In the genomic region with DNA sequence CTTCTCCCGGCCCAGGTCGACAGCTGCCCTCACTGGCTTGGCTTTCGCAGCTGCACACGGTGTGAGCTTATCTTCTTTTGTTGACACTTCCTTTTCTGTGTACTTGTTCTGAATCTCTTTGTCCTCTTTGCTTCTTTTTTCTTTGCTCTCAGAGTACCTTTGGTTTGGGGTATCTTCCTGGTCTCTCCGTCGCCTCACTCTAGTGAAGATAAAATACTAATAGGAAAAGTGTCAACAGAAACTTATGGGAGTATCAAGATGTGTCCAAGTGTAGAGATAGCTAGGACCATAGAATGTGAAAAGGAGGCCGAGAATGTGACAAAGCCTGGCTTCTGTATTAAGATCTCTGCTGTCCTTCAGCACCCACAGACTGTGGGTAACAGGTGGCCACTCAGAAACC, we compare ENCODE assay signal across 31 mouse cellular contexts. TPM values are rescaled to one million over a fixed set of nuclear protein-coding genes. Genes with fewer than 3 reads are reported as not detected.
DNase-seq lines count a peak whose midpoint lies in the region; ATAC-seq and TF ChIP-seq lines count a peak whose summit lies in the region.
"Had no signal": no experiment of that assay in that cellular context is flagged by ENCODE, and none has a peak within 500 bp of the region (broad histone marks: within the 10 kb centered on the region; RNA-seq: fewer than 3 reads in every experiment).

A gene (minus strand): TSS at position 101 of the 400 bp plus-strand sequence.

- H3K4me2 ChIP-seq in liver, embryonic 13.5 days: no peak within 1 kb of the TSS
- no peak within 1 kb of the TSS for H3K4me2 ChIP-seq in liver, postnatal 0 days (ENCODE audit: low read depth, low read length)
- H3K4me2 ChIP-seq: forebrain, embryonic 12.5 days; heart, embryonic 13.5 days; hindbrain, embryonic 12.5 days had no signal

- no peaks in the 10 kb centered on the region for H3K27me3 ChIP-seq in liver, embryonic 13.5 days
- H3K27me3 ChIP-seq in liver, postnatal 0 days (ENCODE audit: insufficient read depth, low read length): no peaks in the 10 kb centered on the region
- H3K27me3 ChIP-seq: forebrain, embryonic 12.5 days; heart, embryonic 13.5 days; hindbrain, embryonic 12.5 days had no signal

- ATAC-seq in liver, embryonic 13.5 days (ENCODE audit: low read depth): no peak
- ATAC-seq in liver, postnatal 0 days: no peak
- ATAC-seq in hematopoietic stem cell, adult 5-6 weeks (replicated peaks in 1 of 2; ENCODE audit: insufficient read depth in 1 of 2, low FRiP score in 2 of 2, low TSS enrichment in 1 of 2, low read depth in 1 of 2, poor library complexity in 2 of 2, severe bottlenecking in 2 of 2): no peak
- ATAC-seq: CD4-positive, CD25-positive, alpha-beta regulatory T cell, adult 4 months; forebrain, embryonic 16.5 days; hindbrain, embryonic 16.5 days had no signal

- H3K27ac ChIP-seq in liver, embryonic 13.5 days: 0 out of 2 replicates have a peak within 1 kb of the TSS, but pooled peaks have one; percentile 20
- no peak within 1 kb of the TSS for H3K27ac ChIP-seq in liver, postnatal 0 days (ENCODE audit: low read depth)
- no peak within 1 kb of the TSS for H3K27ac ChIP-seq in bone marrow, adult 2 months (ENCODE audit: control insufficient read depth, insufficient read depth, low read depth, low read length, poor library complexity)
- H3K27ac ChIP-seq in olfactory bulb, adult 2 months (ENCODE audit: insufficient read depth, low read depth, low read length): no peak within 1 kb of the TSS
- H3K27ac ChIP-seq: forebrain, embryonic 12.5 days; heart, adult 2 months; heart, embryonic 10.5 days; heart, embryonic 13.5 days; hindbrain, embryonic 12.5 days had no signal

- TF ChIP-seq POLR2A in bone marrow, adult 2 months (IDR thresholded peaks at IDR 0.05; ENCODE audit: borderline replicate concordance, control insufficient read depth, low read depth, low read length): no peak
- TF ChIP-seq POLR2A in olfactory bulb, adult 2 months (IDR thresholded peaks at IDR 0.05; ENCODE audit: insufficient read depth, low read depth, low read length): no peak
- no peak for TF ChIP-seq POLR2A in lung, adult 2 months (IDR thresholded peaks at IDR 0.05; ENCODE audit: borderline replicate concordance, extremely low read depth, low read depth, low read length)

- no peaks in the 10 kb centered on the region for H3K9me3 ChIP-seq in liver, embryonic 13.5 days (replicated peaks)
- H3K9me3 ChIP-seq in liver, postnatal 0 days (ENCODE audit: low read length): no peaks in the 10 kb centered on the region
- H3K9me3 ChIP-seq: forebrain, embryonic 12.5 days; heart, embryonic 10.5 days; heart, embryonic 13.5 days; hindbrain, embryonic 12.5 days had no signal

- no peaks in the 10 kb centered on the region; the same call in 1 of the 2 replicates for H3K4me1 ChIP-seq in liver, embryonic 13.5 days (replicated peaks)
- H3K4me1 ChIP-seq in liver, postnatal 0 days (ENCODE audit: insufficient read depth): no peaks in the 10 kb centered on the region
- no peaks in the 10 kb centered on the region for H3K4me1 ChIP-seq in bone marrow, adult 2 months (ENCODE audit: control insufficient read depth, insufficient read depth, low read length)
- no peaks in the 10 kb centered on the region for H3K4me1 ChIP-seq in olfactory bulb, adult 2 months (ENCODE audit: control insufficient read depth, insufficient read depth, low read length)
- no peaks in the 10 kb centered on the region for H3K4me1 ChIP-seq in lung, adult 2 months (ENCODE audit: control insufficient read depth, insufficient read depth, low read length)
- H3K4me1 ChIP-seq: forebrain, embryonic 12.5 days; heart, embryonic 10.5 days; heart, embryonic 13.5 days; hindbrain, embryonic 12.5 days had no signal

- TF ChIP-seq EP300 in liver, postnatal 0 days (IDR thresholded peaks at IDR 0.05; ENCODE audit: low read depth): no peak

- no peak for DNase-seq in liver, embryonic 13.5 days
- DNase-seq in liver, postnatal 0 days: no peak
- no peak for DNase-seq in lung, adult 2 months
- DNase-seq: adrenal gland, adult 2 months; adrenal gland, postnatal 14 days; cerebellum, adult 18-20 months; cerebellum, adult 9-10 months; cerebellum, postnatal 14 days; gastrocnemius, postnatal 10 days; gastrocnemius, postnatal 36 days; heart, adult 2 months; heart, postnatal 14 days; heart, postnatal 4 days had no signal

- 71% methylated on average over 7 of the region's 7 CpGs for WGBS in liver, embryonic 13.5 days (ENCODE audit: insufficient replicate concordance)
- WGBS in liver, postnatal 0 days (ENCODE audit: insufficient replicate concordance): 69% methylated on average over 7 of the region's 7 CpGs
- 88% methylated on average over 7 of the region's 7 CpGs for WGBS in bone marrow, adult 2 months
- WGBS in olfactory bulb, adult 2 months: 92% methylated on average over 7 of the region's 7 CpGs
- WGBS in lung, adult 2 months: 77% methylated on average over 7 of the region's 7 CpGs

- no peak within 1 kb of the TSS for H3K9ac ChIP-seq in liver, embryonic 13.5 days
- no peak within 1 kb of the TSS for H3K9ac ChIP-seq in liver, postnatal 0 days (replicated peaks)
- H3K9ac ChIP-seq: forebrain, embryonic 12.5 days; heart, embryonic 13.5 days; hindbrain, embryonic 12.5 days had no signal

- H3K36me3 ChIP-seq in liver, embryonic 13.5 days: peaks cover 100% of the 10 kb centered on the region
- peaks cover 95% of the 10 kb centered on the region for H3K36me3 ChIP-seq in liver, postnatal 0 days (replicated peaks; ENCODE audit: insufficient read depth, low read length)

- no peak for TF ChIP-seq CTCF in liver, postnatal 0 days (IDR thresholded peaks at IDR 0.05; ENCODE audit: low read depth)
- TF ChIP-seq CTCF in bone marrow, adult 2 months (IDR thresholded peaks at IDR 0.05; ENCODE audit: control insufficient read depth, insufficient read depth, low read length): no peak
- no peak for TF ChIP-seq CTCF in olfactory bulb, adult 2 months (IDR thresholded peaks at IDR 0.05; ENCODE audit: insufficient read depth, low read depth, low read length)
- TF ChIP-seq CTCF in lung, adult 2 months (IDR thresholded peaks at IDR 0.05; ENCODE audit: insufficient read depth, low read length): no peak

- H3K4me3 ChIP-seq in liver, embryonic 13.5 days (replicated peaks): no peak within 1 kb of the TSS
- no peak within 1 kb of the TSS for H3K4me3 ChIP-seq in liver, postnatal 0 days (ENCODE audit: low read depth, low read length)
- no peak within 1 kb of the TSS for H3K4me3 ChIP-seq in bone marrow, adult 2 months (replicated peaks; ENCODE audit: control insufficient read depth, low read depth, low read length)
- H3K4me3 ChIP-seq in olfactory bulb, adult 2 months (ENCODE audit: insufficient read depth, low read depth, low read length): no peak within 1 kb of the TSS
- no peak within 1 kb of the TSS for H3K4me3 ChIP-seq in lung, adult 2 months (replicated peaks; ENCODE audit: extremely low read depth, low read depth, low read length)
- H3K4me3 ChIP-seq: forebrain, embryonic 12.5 days; heart, adult 2 months; heart, embryonic 10.5 days; heart, embryonic 13.5 days; hindbrain, embryonic 12.5 days had no signal

RNA-seq across cellular contexts. Expression of the gene that starts here (rescaled TPM):
- not detected in 2 replicates for polyA plus RNA-seq in liver, embryonic 13.5 days (2015; fragmentation: Nextera tagmentation; extraction: Ambion mirVana)
- polyA plus RNA-seq in liver, postnatal 0 days (2015; fragmentation: Nextera tagmentation; extraction: Ambion mirVana): not detected in 2 replicates
- polyA plus RNA-seq in bone marrow, adult 2 months (2011; ENCODE audit: insufficient read depth, insufficient read length, low replicate concordance, missing spikeins): 30.5 TPM in 1 of 2 replicates, not detected in the other
- 18.4 TPM in 1 of 2 replicates, not detected in the other for total RNA-seq in hematopoietic stem cell, adult 5-6 weeks (2017)
- polyA plus RNA-seq in olfactory bulb, adult 2 months (2012; ENCODE audit: insufficient read depth, insufficient read length, low replicate concordance, missing spikeins): not detected in 2 replicates
- not detected in 2 replicates for polyA plus RNA-seq in lung, adult 2 months (2012; rRNA removed)
- total RNA-seq: adrenal gland, adult 2 months; adrenal gland, postnatal 14 days; adrenal gland, postnatal 4 days; gastrocnemius, adult 18-20 months; gastrocnemius, postnatal 10 days; gastrocnemius, postnatal 36 days; granulocyte monocyte progenitor cell, adult 5-6 weeks; heart, adult 2 months; heart, postnatal 14 days; heart, postnatal 4 days; MEL had no signal
- polyA plus RNA-seq: adrenal gland, adult 2 months; C2C12; CD4-positive, CD25-positive, alpha-beta regulatory T cell, adult 4 months; embryonic facial prominence, embryonic 11.5 days; embryonic facial prominence, embryonic 14.5 days; forebrain, embryonic 12.5 days; forebrain, embryonic 16.5 days; heart, adult 2 months; heart, embryonic 10.5 days; heart, embryonic 13.5 days; heart, embryonic 16.5 days; hindbrain, embryonic 12.5 days; hindbrain, embryonic 16.5 days had no signal
